Mouse (Mus musculus) left cerebral cortex, adult 11 months (tissue): ENCODE results near the gene Map3k15.

Experiments used
- DNase-seq: peaks from one replicate; pipeline ENCODE4 v3.0.0; 2022; ENCODE audit warnings: low spot score

Map3k15 gene

DNA sequence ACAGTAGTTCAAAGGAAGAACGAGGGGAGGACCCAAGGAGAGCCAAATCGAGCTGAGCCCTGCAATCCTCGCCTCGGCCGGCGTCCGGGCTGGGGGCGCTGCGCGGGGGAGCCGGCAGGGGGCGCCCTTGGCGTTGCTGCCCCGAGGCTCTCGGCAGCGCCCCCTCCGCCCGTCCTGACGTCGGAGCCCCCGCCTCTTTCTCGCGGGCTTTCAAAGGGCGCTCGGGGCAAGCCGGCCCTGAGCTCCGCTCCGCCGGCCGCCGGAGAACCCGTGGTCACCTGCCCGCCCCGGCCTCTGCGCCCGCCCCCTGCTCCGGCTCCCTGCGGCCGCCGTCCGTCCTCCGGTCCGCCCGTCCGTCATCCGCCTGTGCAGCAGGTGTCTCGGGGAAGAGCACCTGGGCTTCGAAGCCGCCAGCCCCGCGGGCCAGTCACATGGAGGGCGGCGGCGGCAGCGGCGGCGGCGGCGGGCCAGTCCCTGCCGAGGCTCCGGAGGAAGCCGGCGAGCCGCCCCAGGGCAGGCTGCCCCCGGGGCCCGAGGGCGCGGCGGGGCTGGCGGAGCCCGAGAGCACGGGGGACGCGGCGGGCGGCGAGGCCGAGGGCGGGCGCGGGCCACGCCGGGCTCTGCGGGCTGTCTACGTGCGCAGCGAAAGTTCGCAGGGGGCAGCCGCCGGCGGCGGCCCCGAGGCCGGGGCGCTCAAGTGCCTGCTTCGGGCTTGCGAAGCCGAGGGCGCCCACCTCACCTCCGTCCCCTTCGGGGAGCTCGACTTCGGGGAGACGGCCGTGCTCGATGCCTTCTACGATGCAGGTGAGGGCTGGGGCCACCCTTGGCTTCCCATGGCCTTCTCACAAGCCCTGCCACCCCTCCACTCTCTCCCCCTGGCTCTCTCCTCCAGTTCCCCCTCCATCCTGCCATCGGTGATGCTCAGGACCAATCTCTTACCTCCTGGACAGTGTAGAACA is at the start of gene Map3k15:
Map3k15 (plus strand) TSS at position 432 of the 959 bp plus-strand sequence.
- no peak for DNase-seq

DNA sequence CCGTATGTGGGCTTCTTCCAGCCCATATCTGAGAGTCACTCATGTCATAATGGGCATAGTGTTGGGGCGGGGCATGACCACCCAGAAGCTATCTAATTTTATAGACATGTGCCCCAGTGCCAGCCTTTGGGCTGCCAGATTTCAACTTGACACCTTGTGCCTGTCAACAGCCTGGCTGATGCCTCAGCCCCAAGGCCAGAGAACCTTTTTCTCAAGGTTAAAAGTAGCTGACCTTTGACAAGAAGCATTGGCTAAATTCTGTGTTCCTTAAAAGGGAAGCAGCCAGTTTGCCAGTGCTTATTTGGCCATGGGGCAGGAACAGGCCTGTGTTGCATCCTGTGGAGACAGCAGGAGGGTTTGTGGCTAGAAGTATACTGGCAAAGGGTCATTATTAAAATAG is 45.7 kb upstream of the Map3k15 start:
- no peak for DNase-seq

DNA sequence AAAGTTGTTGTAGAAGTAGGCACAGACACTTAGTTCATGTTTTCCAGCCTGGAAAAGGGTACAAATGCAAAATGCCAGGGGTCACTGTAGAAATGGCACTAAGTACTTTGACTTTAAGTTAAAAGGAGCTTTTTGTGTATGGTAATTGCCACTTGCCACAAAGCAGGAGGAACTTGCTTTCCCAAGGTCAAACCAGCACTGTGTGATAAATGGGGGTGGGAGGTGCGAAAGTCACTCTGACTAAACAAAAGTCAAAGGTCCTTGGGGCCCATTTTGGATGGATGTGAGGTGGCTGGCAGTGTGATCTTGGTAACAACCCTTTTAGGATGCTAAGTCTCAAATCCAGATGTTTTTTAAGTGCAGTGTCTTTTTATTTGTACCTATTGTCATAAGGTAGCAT is 44.6 kb upstream of the Map3k15 start:
- no peak for DNase-seq

DNA sequence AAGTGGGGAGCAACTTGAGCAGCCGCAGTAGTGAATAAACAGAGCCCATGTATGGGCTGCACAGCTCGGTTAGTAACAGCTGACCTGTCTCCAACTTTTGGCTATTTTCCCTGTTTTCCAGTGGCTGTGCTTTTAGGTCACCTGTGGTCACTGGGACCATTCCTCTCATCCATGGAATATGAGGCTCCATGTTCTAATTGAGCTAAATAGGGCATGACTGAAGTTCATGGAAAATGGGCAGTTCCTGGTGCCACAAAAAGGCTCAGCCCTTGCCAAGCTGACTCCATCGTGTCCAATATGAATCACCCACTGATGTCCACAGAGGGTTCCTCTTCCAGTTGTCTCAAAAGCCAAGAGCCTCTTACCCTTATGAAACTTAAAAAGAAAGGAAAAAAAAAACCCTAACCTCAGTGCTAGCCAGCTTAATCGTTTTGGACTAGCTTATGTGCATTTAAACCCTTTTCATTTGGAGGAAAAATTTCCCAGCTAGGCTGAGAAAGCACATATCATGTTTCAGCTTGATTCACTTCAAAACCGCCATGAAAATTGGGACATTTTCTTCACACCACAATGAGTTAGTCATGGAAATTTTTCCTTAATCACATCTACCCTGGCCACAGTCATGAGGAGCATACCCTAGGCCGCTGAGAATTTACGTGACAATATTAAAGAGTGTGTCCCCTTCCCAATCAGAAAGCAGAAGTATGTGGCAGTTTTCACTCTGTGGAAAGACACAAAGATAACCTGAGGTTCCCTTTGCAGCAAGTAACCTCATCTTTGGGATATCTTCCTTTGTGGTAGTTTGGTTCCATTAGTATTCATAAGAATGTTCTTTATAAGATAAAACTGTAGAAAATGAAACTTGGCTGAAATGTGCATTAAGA is 34.4 kb upstream of the Map3k15 start:
- DNase-seq = no peak

DNA sequence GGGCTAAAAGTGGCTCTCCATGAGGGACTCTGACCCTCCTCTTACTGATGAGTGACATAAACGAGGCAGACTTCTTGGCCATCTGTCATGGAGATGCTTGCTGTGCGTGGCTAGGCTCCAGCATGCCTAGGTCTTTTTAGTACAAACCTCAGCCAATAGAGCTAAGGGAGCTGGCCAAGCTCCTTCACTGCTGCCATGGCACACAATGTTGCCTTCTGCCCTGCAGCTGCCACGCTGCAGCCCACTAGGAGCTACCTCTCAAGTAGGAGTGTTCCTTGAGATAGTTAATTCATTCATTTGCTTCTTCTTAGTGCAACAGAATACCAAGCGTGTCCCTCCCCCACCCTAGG is 33.8 kb upstream of the Map3k15 start:
- DNase-seq = no peak

DNA sequence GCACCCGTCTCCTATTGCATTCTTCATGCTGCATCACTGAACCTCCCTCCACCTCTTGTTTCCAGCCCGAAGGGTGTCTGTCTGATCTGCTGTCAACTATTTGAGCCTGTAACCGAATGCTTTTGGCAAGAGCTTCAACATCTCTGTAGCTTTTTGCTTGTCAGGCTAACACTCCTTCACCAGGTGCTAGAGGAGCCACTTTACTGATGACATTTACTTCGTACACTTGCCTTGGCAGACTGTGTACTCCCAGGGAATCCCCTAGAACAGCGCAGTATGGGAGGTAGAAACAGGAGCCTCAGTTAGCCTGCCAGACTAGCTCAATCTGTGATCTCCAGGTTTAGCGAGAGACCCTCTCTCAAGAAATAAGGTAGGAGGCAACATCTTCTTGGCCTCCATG is 32.8 kb upstream of the Map3k15 start:
- DNase-seq = no peak

DNA sequence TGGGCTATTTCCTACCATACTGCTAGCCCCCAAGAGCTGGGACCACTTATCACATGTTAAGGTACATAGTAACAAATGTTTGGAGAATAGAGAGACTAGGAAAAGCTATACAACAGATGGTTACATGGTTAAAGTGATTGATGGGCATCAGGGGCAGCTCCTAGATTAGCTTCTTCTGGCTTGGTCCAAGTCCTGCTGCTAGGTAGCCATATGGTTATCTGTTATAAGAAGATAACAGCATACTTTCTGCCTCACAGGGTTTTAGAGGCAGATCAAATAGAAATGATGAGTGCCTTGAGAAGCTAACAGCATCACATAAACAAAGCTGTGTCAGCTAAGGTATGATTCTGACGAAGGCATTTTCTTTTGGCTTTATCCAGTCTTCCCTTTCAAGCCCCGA is 26.8 kb upstream of the Map3k15 start:
- no peak for DNase-seq

DNA sequence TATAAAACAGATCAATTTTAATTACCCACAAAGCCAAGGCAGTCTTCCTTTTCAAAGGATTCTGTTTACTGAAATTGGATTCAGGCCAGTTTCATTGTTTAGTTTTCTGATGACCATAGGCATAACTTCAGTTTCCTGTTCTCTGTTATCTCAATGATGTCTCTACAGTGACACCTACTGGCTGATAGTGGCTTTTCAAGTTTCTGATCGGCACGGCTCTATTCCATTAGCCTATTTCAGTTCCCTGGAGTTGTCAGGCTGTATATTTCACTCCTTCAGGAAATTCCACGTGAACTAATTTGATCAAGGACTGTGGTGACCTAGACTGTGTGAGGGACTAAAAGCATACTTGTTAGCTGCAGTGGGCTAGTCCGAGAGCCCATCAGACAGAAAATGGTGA is 25.0 kb upstream of the Map3k15 start:
- DNase-seq = peak; percentile 53

DNA sequence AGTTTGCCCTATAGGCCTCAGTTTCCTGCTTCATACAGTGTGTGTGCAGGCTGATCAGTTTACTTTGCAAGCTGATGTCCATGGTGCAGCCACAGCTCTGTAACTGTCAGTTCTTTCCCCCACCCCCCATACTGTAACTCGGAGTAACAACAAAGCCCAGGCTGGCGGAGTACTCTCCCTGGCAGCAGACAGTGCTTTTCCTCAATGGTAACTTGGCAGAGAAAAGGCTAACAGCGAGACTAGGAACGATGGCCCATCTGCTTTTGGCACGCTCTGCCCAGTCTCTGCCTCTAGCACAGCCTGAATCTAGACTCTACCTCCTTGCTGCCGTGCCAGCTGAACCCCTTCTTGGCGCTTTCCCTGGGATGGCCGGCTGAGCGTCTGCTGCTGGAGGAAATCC is 24.3 kb upstream of the Map3k15 start:
- no peak for DNase-seq

DNA sequence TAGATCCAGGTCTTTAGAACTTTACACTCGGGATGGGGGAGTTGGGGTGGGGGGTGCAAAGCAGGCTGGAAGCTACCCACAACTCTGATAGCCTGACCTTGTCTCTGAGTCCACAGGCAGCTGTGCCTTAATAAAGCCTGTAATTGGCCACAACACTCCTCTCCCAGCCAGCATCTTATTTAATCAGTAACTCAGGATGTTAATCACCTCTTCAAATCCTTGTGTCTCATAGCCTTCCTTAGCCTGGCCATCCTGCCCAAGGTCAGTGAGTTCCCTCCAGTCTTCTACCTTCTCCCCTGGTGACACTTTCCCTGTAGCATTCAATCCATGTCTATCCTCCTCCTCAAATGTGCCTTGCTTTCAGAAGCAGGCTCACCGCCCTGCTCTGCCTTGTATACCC is 19.2 kb upstream of the Map3k15 start:
- DNase-seq = no peak

DNA sequence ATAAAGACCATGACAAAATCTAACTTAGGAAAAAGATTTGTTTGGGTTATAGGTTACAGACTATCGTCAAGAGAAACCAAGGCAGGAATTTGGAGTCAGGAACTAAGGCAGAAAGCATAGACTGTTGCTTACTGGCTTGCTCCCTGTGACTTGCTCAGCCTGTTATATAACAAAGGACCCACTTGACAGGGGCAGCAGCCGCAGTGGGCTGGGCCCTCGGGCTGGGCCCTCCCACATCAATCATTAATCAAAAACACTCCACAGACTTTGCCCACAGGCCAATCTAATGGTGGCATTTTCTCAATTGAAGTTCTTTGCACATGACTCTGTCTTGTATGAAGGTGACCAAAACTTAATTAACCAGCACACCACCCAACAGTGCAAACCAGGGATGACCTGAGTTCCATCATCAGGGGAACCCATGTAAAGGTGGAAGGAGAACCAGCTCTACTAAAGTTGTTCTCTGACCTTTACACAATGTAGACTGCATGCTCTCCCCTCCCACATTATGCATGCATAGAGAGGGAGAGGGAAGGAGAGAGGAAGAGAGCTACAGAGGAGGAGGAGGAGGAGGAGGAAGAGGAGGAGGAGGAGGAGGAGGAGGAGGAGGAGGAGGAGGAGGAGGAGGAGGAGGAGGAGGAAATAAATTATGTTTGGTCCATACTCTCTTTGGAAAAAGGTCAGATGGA is 17.0 kb upstream of the Map3k15 start:
- no peak for DNase-seq

DNA sequence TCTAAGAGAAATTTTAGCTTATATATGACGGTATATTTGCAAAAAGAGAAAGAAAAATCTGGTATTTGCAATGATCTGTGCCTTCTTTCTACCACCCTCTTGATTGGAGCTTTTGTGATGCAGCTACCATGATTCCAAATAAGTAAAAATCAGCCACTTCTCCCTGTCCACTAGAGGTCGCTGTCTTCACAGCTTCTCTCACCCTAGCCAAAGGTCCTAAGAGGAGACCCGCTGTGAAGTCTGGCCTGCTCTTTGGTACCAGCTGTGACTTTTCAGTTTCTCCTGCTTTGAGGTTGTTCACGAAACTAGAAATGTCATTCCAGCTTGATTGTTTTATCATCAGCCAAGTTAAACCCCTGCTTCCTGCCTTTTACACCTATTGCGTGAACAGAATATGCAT is 14.5 kb upstream of the Map3k15 start:
- no peak for DNase-seq

DNA sequence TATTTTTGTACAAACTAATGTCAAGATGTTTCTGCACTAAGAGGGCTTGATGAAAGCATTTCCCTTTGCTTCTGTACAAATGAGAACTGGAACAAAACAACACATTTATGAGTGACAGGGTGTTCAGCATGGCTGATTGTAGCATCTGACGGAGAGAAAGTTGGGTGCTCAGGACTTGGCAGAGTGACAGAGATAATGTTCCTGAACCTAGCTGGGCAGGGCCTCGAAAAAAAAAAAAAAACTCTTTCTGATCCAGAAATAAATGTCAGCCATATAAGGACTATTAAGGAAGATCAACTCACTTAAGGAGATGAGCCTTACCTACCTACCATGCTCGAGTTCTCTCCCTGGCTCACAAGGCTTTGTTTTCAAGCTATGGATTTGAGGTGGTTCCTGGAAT is 12.0 kb upstream of the Map3k15 start:
- no peak for DNase-seq

DNA sequence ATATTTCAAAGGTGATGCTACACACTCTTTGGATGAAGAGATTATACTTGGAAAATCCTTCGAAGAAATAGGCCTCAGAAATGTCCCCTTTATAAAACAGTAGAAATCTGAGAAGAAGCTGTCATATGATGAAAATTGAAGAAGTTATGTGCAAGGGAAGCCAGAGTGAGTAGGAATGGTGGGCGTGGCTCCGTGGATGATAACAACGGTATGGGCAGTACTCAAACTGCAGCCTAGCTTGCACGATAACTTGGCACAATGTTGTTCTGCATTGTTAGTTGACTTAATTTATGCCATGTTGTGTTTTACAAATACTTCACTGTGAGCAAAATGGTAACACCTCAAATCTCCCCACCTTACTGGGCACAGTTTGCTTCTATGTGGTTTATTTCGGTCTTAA is 7.6 kb downstream of the Map3k15 start:
- no peak for DNase-seq

DNA sequence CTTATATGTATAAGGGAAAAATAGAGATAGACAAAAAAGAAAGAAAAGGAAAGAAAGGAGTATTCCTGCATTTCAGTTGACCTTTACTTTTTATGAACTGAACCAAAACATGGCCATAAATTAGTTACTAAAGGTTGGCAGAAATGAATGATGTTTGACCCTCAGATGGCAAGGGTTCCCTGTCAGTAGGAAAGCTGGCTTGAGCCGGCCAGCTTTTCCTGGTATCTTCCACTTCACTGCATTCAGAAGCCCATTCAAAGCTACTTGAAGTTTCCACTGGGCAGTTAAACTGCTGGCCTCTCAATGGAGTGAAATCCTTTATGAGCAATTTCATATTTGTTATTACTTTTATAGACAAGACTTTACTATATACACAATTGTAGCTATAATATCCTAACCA is 65.1 kb downstream of the Map3k15 start:
- DNase-seq = no peak

DNA sequence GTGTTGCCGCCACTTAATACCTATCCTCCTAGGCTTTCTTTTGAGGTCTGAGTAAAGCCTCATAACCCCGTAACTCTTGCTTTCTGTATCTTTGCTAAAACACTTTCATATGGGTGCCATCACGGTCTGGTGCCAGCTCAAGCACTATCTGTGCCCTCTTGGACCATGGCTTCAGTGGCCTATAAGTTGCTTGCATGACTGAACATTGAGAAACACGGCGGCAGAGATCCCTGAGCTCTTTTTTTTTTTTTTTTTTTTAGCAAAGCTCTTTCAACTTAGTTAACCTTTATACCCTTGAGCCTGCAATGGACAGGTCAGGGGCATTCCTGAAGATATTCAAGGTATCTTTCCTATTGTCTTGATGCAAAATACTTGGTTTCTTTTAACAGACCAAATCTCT is 66.4 kb downstream of the Map3k15 start:
- no peak for DNase-seq

DNA sequence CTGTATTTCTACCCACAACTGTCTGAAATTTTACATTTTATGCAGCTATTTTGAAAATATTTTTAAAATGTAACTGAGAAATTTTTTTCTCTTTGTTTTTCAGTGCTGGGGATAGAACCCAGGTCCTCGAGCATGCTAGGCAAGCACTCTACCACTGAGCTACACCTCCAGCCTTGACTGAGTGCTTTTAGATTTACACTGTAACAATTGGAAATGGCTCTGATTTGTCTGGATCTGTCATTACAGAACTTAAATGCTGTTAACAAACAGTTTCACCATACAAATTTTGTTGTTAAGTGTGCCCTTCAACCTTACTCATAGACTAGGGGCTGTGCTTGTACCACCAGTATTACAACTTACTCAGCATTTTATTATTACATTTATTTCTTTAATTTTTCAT is 103.7 kb downstream of the Map3k15 start:
- DNase-seq = no peak

DNA sequence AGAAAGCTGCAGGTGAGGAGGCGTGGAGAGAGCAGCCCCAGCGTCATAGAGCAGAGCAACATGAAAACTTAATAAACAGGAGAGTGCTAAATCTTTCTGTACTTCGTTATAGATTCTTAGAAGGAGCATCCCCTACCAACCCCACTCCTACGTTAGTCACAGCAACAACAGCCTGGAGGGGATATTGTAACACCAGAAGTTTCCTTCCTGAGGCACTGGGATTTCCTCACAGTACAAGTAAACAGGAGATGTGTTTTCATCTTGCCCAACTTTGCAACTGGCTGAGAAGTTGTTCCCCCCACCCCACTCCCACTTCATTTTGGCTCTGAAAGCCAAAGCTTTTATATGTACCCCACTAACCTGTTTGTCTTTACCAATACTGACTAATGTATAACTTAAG is 119.6 kb downstream of the Map3k15 start:
- DNase-seq = no peak

DNA sequence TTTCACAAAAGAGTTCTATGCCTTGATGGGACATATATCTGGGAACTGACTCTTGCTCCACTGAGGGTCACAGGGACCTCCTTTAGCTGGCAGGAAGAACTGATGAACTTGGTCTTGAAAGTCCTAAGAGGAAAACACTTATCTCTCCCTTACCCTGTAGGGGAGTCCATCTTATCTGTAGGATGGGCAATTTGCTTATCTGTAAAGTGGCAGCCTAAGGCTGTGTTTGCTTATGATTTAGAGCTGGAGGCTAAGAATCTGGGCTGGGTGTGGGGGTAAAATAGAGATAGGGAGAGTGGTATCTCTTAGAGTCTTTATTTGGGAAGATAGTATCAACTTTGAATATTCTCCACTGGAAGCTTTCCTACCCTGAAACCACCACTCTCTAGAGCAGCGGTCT is 125.5 kb downstream of the Map3k15 start:
- DNase-seq = no peak

DNA sequence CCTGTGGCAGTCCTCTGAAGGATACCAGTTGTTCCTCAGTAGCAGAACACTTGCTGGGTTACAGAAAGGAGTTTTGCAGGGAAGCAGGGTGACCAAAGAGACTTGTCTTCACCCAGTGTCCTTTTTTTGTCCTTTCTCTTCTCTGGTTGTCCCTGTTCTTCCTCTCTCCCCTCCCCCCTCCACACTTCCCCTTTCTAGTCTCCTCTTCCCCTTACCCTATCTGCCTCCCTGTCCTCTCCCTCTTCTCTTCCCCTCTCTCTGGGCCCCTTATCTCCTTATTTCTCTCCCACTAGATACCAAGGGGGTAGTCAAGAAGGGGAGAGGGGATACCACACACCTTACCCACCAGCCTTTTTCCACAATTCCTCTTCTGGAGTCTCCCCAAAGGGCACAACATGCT is 127.8 kb downstream of the Map3k15 start:
- no peak for DNase-seq

DNA sequence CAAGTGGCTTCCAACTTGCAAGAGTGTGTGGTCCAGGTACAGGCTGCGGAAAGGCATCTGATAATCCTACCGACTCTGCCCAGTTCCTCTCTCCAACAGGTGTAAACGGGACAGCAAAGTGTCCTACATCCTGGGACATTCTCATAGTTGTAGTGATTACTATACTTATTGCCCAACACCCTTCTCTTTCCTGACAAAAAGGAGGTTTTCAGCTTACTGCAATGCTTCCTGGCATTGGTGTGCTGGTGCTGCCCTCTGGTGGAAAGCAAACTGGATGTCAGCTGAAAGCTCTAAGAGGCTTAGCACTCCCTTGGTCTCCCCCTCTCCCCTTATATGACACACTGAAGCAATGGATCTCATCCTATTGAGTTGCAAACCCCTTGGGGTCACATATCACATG is 128.4 kb downstream of the Map3k15 start:
- peak; percentile 15 for DNase-seq

DNA sequence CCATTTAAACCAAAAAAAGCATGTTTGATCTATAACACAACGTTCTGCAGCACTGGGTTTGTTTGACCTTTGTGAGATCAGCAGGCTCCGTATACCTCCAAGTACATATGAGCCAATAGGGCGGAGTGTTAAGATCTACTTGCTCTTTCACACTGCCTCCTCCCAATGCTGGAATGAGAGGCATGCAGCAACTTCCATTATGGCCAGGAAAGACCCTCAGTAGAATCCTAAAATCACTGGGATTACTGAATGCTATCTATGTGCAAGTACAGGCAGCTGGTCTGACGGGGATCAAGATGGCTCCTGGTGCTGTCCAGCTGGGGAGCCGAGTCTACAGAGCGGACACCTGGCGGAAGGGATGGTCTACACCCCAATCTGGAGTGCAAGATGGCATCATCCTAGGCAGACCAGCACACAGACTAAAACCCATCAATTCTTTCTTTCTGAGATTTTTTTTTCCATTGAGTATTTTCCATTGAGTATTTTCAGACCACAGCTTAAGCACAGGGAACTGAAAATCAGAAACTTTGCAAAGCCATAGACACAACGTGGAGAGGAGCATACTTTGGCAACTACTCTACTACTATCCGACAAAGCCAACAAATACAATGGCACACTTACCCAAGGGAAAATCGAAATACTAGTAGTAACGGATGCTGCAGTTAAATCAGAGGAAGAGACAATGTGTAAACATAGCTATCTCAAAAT is 146.1 kb downstream of the Map3k15 start:
- DNase-seq = no peak
